19 mouse cellular contexts compared by ENCODE assay signal in the genomic region with DNA sequence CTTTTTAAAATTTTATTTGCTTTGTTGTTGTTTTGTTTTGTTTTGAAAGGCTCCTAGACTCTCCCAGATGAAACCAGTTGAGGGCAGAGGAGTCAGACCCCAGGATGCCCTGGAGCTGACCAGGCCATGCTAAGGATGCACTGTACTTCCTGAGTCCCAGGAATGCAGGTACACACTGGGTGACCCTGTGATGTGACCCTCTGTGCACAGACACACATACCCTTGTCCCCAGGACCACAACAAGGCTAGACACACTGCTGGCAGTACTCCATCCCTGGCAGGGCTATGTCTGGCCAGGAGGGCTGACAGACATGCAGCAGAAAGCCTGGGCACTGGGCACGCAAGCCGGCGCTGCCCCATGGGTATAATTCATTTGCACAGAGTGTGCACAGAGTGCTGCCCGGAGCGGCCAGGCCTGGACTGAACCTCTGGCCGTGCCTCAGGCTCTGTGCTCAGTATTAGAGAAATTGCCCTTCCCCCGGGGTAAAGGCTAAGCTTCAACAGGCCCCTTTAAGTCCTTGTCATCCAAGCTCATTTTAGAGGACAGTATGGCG. TPM values are rescaled to one million over a fixed set of nuclear protein-coding genes. Genes with fewer than 3 reads are reported as not detected.
DNase-seq lines count a peak whose midpoint lies in the region; ATAC-seq and TF ChIP-seq lines count a peak whose summit lies in the region.
"Had no signal": no experiment of that assay in that cellular context is flagged by ENCODE, and none has a peak within 500 bp of the region (broad histone marks: within the 10 kb centered on the region; RNA-seq: fewer than 3 reads in every experiment).

No protein-coding gene starts in this region.

- H3K4me1 ChIP-seq in liver, postnatal 0 days (ENCODE audit: insufficient read depth): peaks cover 18% of the 10 kb centered on the region
- peaks cover 20% of the 10 kb centered on the region for H3K4me1 ChIP-seq in limb, embryonic 10.5 days
- H3K4me1 ChIP-seq: lung, embryonic 15.5 days had no signal

- TF ChIP-seq EP300 in liver, postnatal 0 days (IDR thresholded peaks at IDR 0.05; ENCODE audit: low read depth): no peak

- no peaks in the 10 kb centered on the region for H3K9me3 ChIP-seq in liver, postnatal 0 days (ENCODE audit: low read length)
- H3K9me3 ChIP-seq in limb, embryonic 10.5 days (replicated peaks): no peaks in the 10 kb centered on the region
- H3K9me3 ChIP-seq: heart, embryonic 13.5 days; limb, embryonic 15.5 days; lung, embryonic 15.5 days had no signal

- peak; percentile 52 for ATAC-seq in liver, postnatal 0 days
- ATAC-seq: CD4-positive, CD25-positive, alpha-beta regulatory T cell, adult 4 months; hindbrain, postnatal 0 days; intestine, postnatal 0 days had no signal

- H3K4me2 ChIP-seq in liver, postnatal 0 days (ENCODE audit: low read depth, low read length): no peak overlapping the region
- H3K4me2 ChIP-seq: heart, embryonic 13.5 days; limb, embryonic 15.5 days; lung, embryonic 15.5 days had no signal

- H3K27me3 ChIP-seq in liver, postnatal 0 days (ENCODE audit: insufficient read depth, low read length): peaks cover 4% of the 10 kb centered on the region; the same call in 1 of the 2 replicates
- peaks cover 28% of the 10 kb centered on the region for H3K27me3 ChIP-seq in limb, embryonic 10.5 days (ENCODE audit: low read depth, poor library complexity, severe bottlenecking)
- H3K27me3 ChIP-seq: limb, embryonic 15.5 days; lung, embryonic 15.5 days had no signal

- H3K4me3 ChIP-seq in liver, postnatal 0 days (ENCODE audit: low read depth, low read length): no peak overlapping the region
- H3K4me3 ChIP-seq in limb, embryonic 10.5 days: no peak overlapping the region
- H3K4me3 ChIP-seq: gastrocnemius, adult 2 months; heart, embryonic 13.5 days; limb, embryonic 15.5 days; lung, embryonic 15.5 days had no signal

- H3K36me3 ChIP-seq in liver, postnatal 0 days (replicated peaks; ENCODE audit: insufficient read depth, low read length): no peaks in the 10 kb centered on the region
- H3K36me3 ChIP-seq in limb, embryonic 10.5 days: no peaks in the 10 kb centered on the region
- H3K36me3 ChIP-seq: heart, embryonic 13.5 days; limb, embryonic 15.5 days; lung, embryonic 15.5 days had no signal

- no peak overlapping the region for H3K27ac ChIP-seq in liver, postnatal 0 days (ENCODE audit: low read depth)
- peak overlapping the region; percentile 7; the same call in 1 of the 2 replicates for H3K27ac ChIP-seq in limb, embryonic 10.5 days
- H3K27ac ChIP-seq: gastrocnemius, adult 2 months; heart, embryonic 13.5 days; hindbrain, postnatal 0 days; limb, embryonic 15.5 days; lung, embryonic 15.5 days; macrophage had no signal

- H3K9ac ChIP-seq in liver, postnatal 0 days (replicated peaks): no peak overlapping the region
- H3K9ac ChIP-seq: heart, embryonic 13.5 days; limb, embryonic 15.5 days; lung, embryonic 15.5 days had no signal

- 73% methylated on average over 8 of the region's 8 CpGs for WGBS in liver, postnatal 0 days (ENCODE audit: insufficient replicate concordance)
- WGBS in limb, embryonic 10.5 days: 81% methylated on average over 8 of the region's 8 CpGs

- no peak for TF ChIP-seq CTCF in liver, postnatal 0 days (IDR thresholded peaks at IDR 0.05; ENCODE audit: low read depth)

- peak; percentile 53 to 72 for DNase-seq in cerebellum, postnatal 10 days
- DNase-seq in cerebellum, adult 9-11 months: no peak
- DNase-seq in liver, postnatal 0 days: no peak
- DNase-seq in liver: no peak
- DNase-seq in ovary, postnatal 36 days (ENCODE audit: low spot score): peak; percentile 22
- no peak for DNase-seq in ovary, adult 18-20 months (ENCODE audit: low spot score)
- no peak for DNase-seq in limb, embryonic 10.5 days (ENCODE audit: low spot score)
- DNase-seq in thymus, postnatal 4 days: no peak
- DNase-seq: cerebellum, adult 18-20 months; gastrocnemius, adult 2 months; right cerebral cortex, postnatal 14 days; spleen, adult 18-20 months had no signal

RNA-seq across cellular contexts. Expression of gene Acsf3, which starts 8.6 kb away (rescaled TPM):
- polyA plus RNA-seq in liver, postnatal 0 days (2015; fragmentation: Nextera tagmentation; extraction: Ambion mirVana): 9.6 and 10.7 TPM in 2 replicates
- 18.6 and 19.2 TPM in 2 replicates for polyA plus RNA-seq in limb, embryonic 10.5 days (2016; fragmentation: Nextera tagmentation; extraction: Ambion mirVana)

Comparison
In these comparisons a context has a peak if more than half of its experiments do, and no peak if none do; other contexts are left out.
1. DNase-seq: peak in cerebellum, postnatal 10 days (2 of 2) and ovary, postnatal 36 days (single experiment); none in cerebellum, adult 9-11 months (single experiment), liver, postnatal 0 days (single experiment), liver (single experiment), ovary, adult 18-20 months (single experiment), limb, embryonic 10.5 days (single experiment) and thymus, postnatal 4 days (single experiment).